In genomic region chr14:34762682-34763081, GRCm38 (mm10) we compare ENCODE assay signal across 10 mouse cellular contexts. TPM values are rescaled to one million over a fixed set of nuclear protein-coding genes. Genes with fewer than 3 reads are reported as not detected.
DNase-seq lines count a peak whose midpoint lies in the region; ATAC-seq lines count a peak whose summit lies in the region.
"Had no signal": no experiment of that assay in that cellular context is flagged by ENCODE, and none has a peak within 500 bp of the region (broad histone marks: within the 10 kb centered on the region; RNA-seq: fewer than 3 reads in every experiment).

No protein-coding gene starts in this region.

- ATAC-seq in heart, embryonic 11.5 days (replicated peaks; ENCODE audit: insufficient number of reproducible peaks, low FRiP score, low TSS enrichment), result no peak
- ATAC-seq in intestine, embryonic 16.5 days, result peak; percentile 54
- ATAC-seq in activated CD4-positive, CD25-positive, alpha-beta regulatory T cell, adult 4 months, result no peak

- H3K9me3 ChIP-seq in heart, embryonic 11.5 days (replicated peaks; ENCODE audit: control insufficient read depth, low read length), result no peaks in the 10 kb centered on the region
- no peaks in the 10 kb centered on the region for H3K9me3 ChIP-seq in intestine, embryonic 16.5 days (ENCODE audit: control insufficient read depth, low read length)
- H3K9me3 ChIP-seq: embryonic facial prominence, embryonic 13.5 days had no signal

- no peak overlapping the region for H3K4me3 ChIP-seq in heart, embryonic 11.5 days (ENCODE audit: low read depth, low read length)
- no peak overlapping the region for H3K4me3 ChIP-seq in intestine, embryonic 16.5 days (ENCODE audit: low read length)
- H3K4me3 ChIP-seq: embryonic facial prominence, embryonic 13.5 days had no signal

- no peak overlapping the region for H3K4me2 ChIP-seq in heart, embryonic 11.5 days
- no peak overlapping the region for H3K4me2 ChIP-seq in intestine, embryonic 16.5 days (ENCODE audit: low read depth, low read length)
- H3K4me2 ChIP-seq: embryonic facial prominence, embryonic 13.5 days had no signal

- H3K36me3 ChIP-seq in heart, embryonic 11.5 days (ENCODE audit: control insufficient read depth, insufficient read depth, low read length), result no peaks in the 10 kb centered on the region
- H3K36me3 ChIP-seq in intestine, embryonic 16.5 days (ENCODE audit: control insufficient read depth, insufficient read depth, low read length), result no peaks in the 10 kb centered on the region
- H3K36me3 ChIP-seq: embryonic facial prominence, embryonic 13.5 days had no signal

- 56% methylated on average over 10 of the region's 10 CpGs for WGBS in heart, embryonic 11.5 days (ENCODE audit: insufficient replicate concordance)
- WGBS in intestine, embryonic 16.5 days, result 45% methylated on average over 10 of the region's 10 CpGs

- no peak overlapping the region for H3K27ac ChIP-seq in heart, embryonic 11.5 days (ENCODE audit: low read depth, low read length)
- no peak overlapping the region for H3K27ac ChIP-seq in intestine, embryonic 16.5 days (ENCODE audit: low read length)
- H3K27ac ChIP-seq: embryonic facial prominence, embryonic 13.5 days had no signal

- no peaks in the 10 kb centered on the region for H3K27me3 ChIP-seq in heart, embryonic 11.5 days (ENCODE audit: control insufficient read depth, insufficient read depth, low read length)
- no peaks in the 10 kb centered on the region for H3K27me3 ChIP-seq in intestine, embryonic 16.5 days (replicated peaks; ENCODE audit: control insufficient read depth, insufficient read depth, low read length)
- H3K27me3 ChIP-seq: embryonic facial prominence, embryonic 13.5 days had no signal

- no peaks in the 10 kb centered on the region for H3K4me1 ChIP-seq in heart, embryonic 11.5 days (ENCODE audit: control insufficient read depth, insufficient read depth, low read length)
- peaks cover 21% of the 10 kb centered on the region for H3K4me1 ChIP-seq in intestine, embryonic 16.5 days (ENCODE audit: control insufficient read depth, insufficient read depth, low read length)

- no peak overlapping the region for H3K9ac ChIP-seq in heart, embryonic 11.5 days (ENCODE audit: low read depth, low read length)
- H3K9ac ChIP-seq in intestine, embryonic 16.5 days (ENCODE audit: low read depth, low read length), result no peak overlapping the region
- H3K9ac ChIP-seq: embryonic facial prominence, embryonic 13.5 days had no signal

- peak; percentile 79 for DNase-seq in heart, adult 11 months
- peak; percentile 30 for DNase-seq in adrenal gland, adult 8-10 months
- peak; percentile 44 for DNase-seq in mesoderm, embryonic 11.5 days (ENCODE audit: low read depth, low spot score)
- no peak for DNase-seq in right cerebral cortex, postnatal 10 days (ENCODE audit: low spot score in 2 of 2)
- DNase-seq in lung, postnatal 14 days, result no peak
- DNase-seq: lung, postnatal 4 days had no signal

RNA-seq across cellular contexts. Expression of gene Grid1, which starts 57.2 kb away (rescaled TPM):
- polyA plus RNA-seq in heart, embryonic 11.5 days (2014; fragmentation: Nextera tagmentation; extraction: Ambion mirVana), result 0.57 and 0.80 TPM in 2 replicates
- 1 to 10 TPM; 1.3 to 1.7 (median 1.4) TPM for total RNA-seq in adrenal gland, adult 8-10 months (2022)
- 0.15 and 0.16 TPM in 2 replicates for polyA plus RNA-seq in intestine, embryonic 16.5 days (2015; fragmentation: Nextera tagmentation; extraction: Ambion mirVana)
- not detected for polyA plus RNA-seq in activated CD4-positive, CD25-positive, alpha-beta regulatory T cell, adult 4 months (2017; shearing (Covaris generic))

Comparison
In these comparisons a context has a peak if more than half of its experiments do, and no peak if none do; other contexts are left out.
1. DNase-seq: peak in heart, adult 11 months (single experiment), adrenal gland, adult 8-10 months (single experiment) and mesoderm, embryonic 11.5 days (single experiment); none in right cerebral cortex, postnatal 10 days (0 of 2) and lung, postnatal 14 days (single experiment).